Mouse (Mus musculus) gonadal fat pad, adult 2 months (tissue): ENCODE data around the gene Btbd35f8. TPM values are rescaled to one million over a fixed set of nuclear protein-coding genes. Genes with fewer than 3 reads are reported as not detected.
"Not testable (repeated sequence)": the region's sequence is repeated elsewhere in the genome, so short reads cannot be mapped to it uniquely, and the experiment has no call there.

Experiments
- DNase-seq: peaks from one replicate; pipeline ENCODE4 v3.0.0-alpha.2; 2012; ENCODE audit warnings: low read depth
- polyA plus RNA-seq: library from polyadenylated mRNA; depleted of rRNA; stranded (reverse); fragments of >200 nt; gene quantifications from 2 replicates; pipeline ENCODE4 v1.2.3, GENCODE M21; 2012; rRNA removed

Gene Btbd35f8
- not detected in 2 replicates for polyA plus RNA-seq

- not testable (repeated sequence) for DNase-seq
Measured at GRCm38 (mm10) chrX:34450224-34450623, at the start of gene Btbd35f8. TSS of gene Btbd35f8 (plus strand) at chrX:34450524.

Other genes starting within 250 kb of the Btbd35f8 start
- not detected in 2 replicates for gene Spin2g, start 211.8 kb upstream of the Btbd35f8 start, polyA plus RNA-seq